Mouse (Mus musculus) CD4-positive, CD25-positive, alpha-beta regulatory T cell, adult 2 months (primary cell): Measurements from ENCODE around the gene Nrde2.

Experiments used
- DNase-seq: peaks from one replicate; pipeline ENCODE4 v3.0.0-alpha.2; 2012; ENCODE audit warnings: low read depth, low spot score

Gene Nrde2

GRCm38 (mm10) chr12:100180802-100181201, 21.3 kb upstream of the Nrde2 start:
- DNase-seq = no peak

GRCm38 (mm10) chr12:100178898-100179440, 19.5 kb upstream of the Nrde2 start:
- DNase-seq = no peak

- no peak for DNase-seq
Observed at GRCm38 (mm10) chr12:100176469-100177056, 17.1 kb upstream of the Nrde2 start.

- no peak for DNase-seq
Observed at GRCm38 (mm10) chr12:100172481-100172880, 13.0 kb upstream of the Nrde2 start.

- peak; percentile 69 for DNase-seq
Observed at GRCm38 (mm10) chr12:100167931-100168871, 8.7 kb upstream of the Nrde2 start.

- no peak for DNase-seq
Observed at GRCm38 (mm10) chr12:100167502-100167901, 8.0 kb upstream of the Nrde2 start.

- no peak for DNase-seq
Observed at GRCm38 (mm10) chr12:100166939-100167338, 7.5 kb upstream of the Nrde2 start.

GRCm38 (mm10) chr12:100166177-100166576, 6.7 kb upstream of the Nrde2 start:
- peak; percentile 62 for DNase-seq

GRCm38 (mm10) chr12:100164991-100165500, 5.6 kb upstream of the Nrde2 start:
- DNase-seq = peak; percentile 52

GRCm38 (mm10) chr12:100152466-100152865, 7.0 kb downstream of the Nrde2 start:
- DNase-seq = no peak

GRCm38 (mm10) chr12:100144269-100144668, 15.2 kb downstream of the Nrde2 start:
- no peak for DNase-seq

GRCm38 (mm10) chr12:100143737-100144136, 15.7 kb downstream of the Nrde2 start:
- DNase-seq = no peak

- no peak for DNase-seq
Observed at GRCm38 (mm10) chr12:100142848-100143523, 16.5 kb downstream of the Nrde2 start.

- DNase-seq = no peak
Observed at GRCm38 (mm10) chr12:100135117-100135516, 24.3 kb downstream of the Nrde2 start.

- DNase-seq = no peak
Observed at GRCm38 (mm10) chr12:100134395-100134936, 25.0 kb downstream of the Nrde2 start.

GRCm38 (mm10) chr12:100131655-100132054, 27.8 kb downstream of the Nrde2 start:
- DNase-seq = peak; percentile 86

GRCm38 (mm10) chr12:100131167-100131566, 28.3 kb downstream of the Nrde2 start:
- no peak for DNase-seq

- no peak for DNase-seq
Observed at GRCm38 (mm10) chr12:100128961-100129360, 30.5 kb downstream of the Nrde2 start.

- DNase-seq = no peak
Observed at GRCm38 (mm10) chr12:100128522-100128921, 30.9 kb downstream of the Nrde2 start.

- DNase-seq = no peak
Observed at GRCm38 (mm10) chr12:100127866-100128480, 31.5 kb downstream of the Nrde2 start.
